ENCODE assay signal across 8 mouse cellular contexts in genomic region chr4:132211953-132212734, GRCm38 (mm10). TPM values are rescaled to one million over a fixed set of nuclear protein-coding genes. Genes with fewer than 3 reads are reported as not detected.
DNase-seq lines count a peak whose midpoint lies in the region; ATAC-seq and TF ChIP-seq lines count a peak whose summit lies in the region.

Gene Ythdf2, minus strand, starts transcription at chr4:132212303.

- peaks cover 15% of the 10 kb centered on the region for H3K36me3 ChIP-seq in forebrain, embryonic 15.5 days

- peak; percentile 71; the same call in 1 of the 2 replicates for TF ChIP-seq POLR2A in lung, adult 2 months (IDR thresholded peaks at IDR 0.05; ENCODE audit: borderline replicate concordance, extremely low read depth, low read depth, low read length)

- peak within 1 kb of the TSS; percentile 95 for H3K27ac ChIP-seq in forebrain, embryonic 15.5 days (replicated peaks)

- no peaks in the 10 kb centered on the region for H3K27me3 ChIP-seq in forebrain, embryonic 15.5 days

- peak; percentile 95 for DNase-seq in ES-CJ7 (ENCODE audit: low read depth, low spot score)
- peak; percentile 97 for DNase-seq in cerebellum, adult 11 months
- peak; percentile 93 for DNase-seq in heart, postnatal 25 days (ENCODE audit: low spot score)
- DNase-seq in layer of hippocampus, adult 18-20 months (ENCODE audit: low spot score in 2 of 2) = peak; percentile 94 to 97
- peak; percentile 95 for DNase-seq in lung, adult 2 months
- DNase-seq in thymus, adult 18-20 months = peak; percentile 94

- peak; percentile 54 for TF ChIP-seq CTCF in lung, adult 2 months (IDR thresholded peaks at IDR 0.05; ENCODE audit: insufficient read depth, low read length)

- H3K4me3 ChIP-seq in forebrain, embryonic 15.5 days = peak within 1 kb of the TSS; percentile 98
- H3K4me3 ChIP-seq in lung, adult 2 months (replicated peaks; ENCODE audit: extremely low read depth, low read depth, low read length) = peak within 1 kb of the TSS; percentile 97

- 1% methylated on average over 78 of the region's 78 CpGs for WGBS in forebrain, embryonic 15.5 days
- WGBS in lung, adult 2 months = 1% methylated on average over 78 of the region's 78 CpGs

- ATAC-seq in forebrain, embryonic 15.5 days (replicated peaks) = peak; percentile 99
- peak; percentile 89 for ATAC-seq in neutrophil, adult 5-6 weeks (ENCODE audit: extremely low read depth, insufficient number of reproducible peaks, low FRiP score, poor library complexity, severe bottlenecking)

- peaks cover 34% of the 10 kb centered on the region for H3K4me1 ChIP-seq in forebrain, embryonic 15.5 days
- H3K4me1 ChIP-seq in lung, adult 2 months (ENCODE audit: control insufficient read depth, insufficient read depth, low read length) = peaks cover 18% of the 10 kb centered on the region

- intact Hi-C loops in heart, postnatal 25 days (cut with DNase I) = loop anchor here (2.0 to 5.0 kb wide), 3 partner anchors 49 to 135 kb away; partner anchors contain the start of gene Gmeb1

- peak within 1 kb of the TSS; percentile 100 for H3K9ac ChIP-seq in forebrain, embryonic 15.5 days (replicated peaks)

- peak within 1 kb of the TSS; percentile 59 for H3K4me2 ChIP-seq in forebrain, embryonic 15.5 days (replicated peaks)

- H3K9me3 ChIP-seq in forebrain, embryonic 15.5 days = no peaks in the 10 kb centered on the region

RNA-seq across cellular contexts. Expression of gene Ythdf2, which starts in this region (rescaled TPM):
- polyA plus RNA-seq in forebrain, embryonic 15.5 days (2015; fragmentation: Nextera tagmentation; extraction: Ambion mirVana) = 151 and 160 TPM in 2 replicates
- total RNA-seq in heart, postnatal 25 days (2021) = 10 to 100 TPM; 26.1 to 27.9 TPM
- total RNA-seq in layer of hippocampus, adult 18-20 months (2021) = 10 to 100 TPM; 48.5 to 48.6 TPM
- polyA plus RNA-seq in lung, adult 2 months (2012; rRNA removed) = 13.9 and 17.1 TPM in 2 replicates
- total RNA-seq in neutrophil, adult 5-6 weeks (2017) = 40.9 and 56.7 TPM in 2 replicates

Comparison
In these comparisons a context has a peak if more than half of its experiments do, and no peak if none do; other contexts are left out.
1. Peak in every context shown above with its lines: DNase-seq, ATAC-seq, H3K4me3 ChIP-seq and H3K27ac ChIP-seq.